Mouse (Mus musculus): Measurements from ENCODE around the gene Itpr3.
A peak's percentile ranks its signal among the peaks of the same experiment; 100 is the strongest.

Gene Itpr3

DNA sequence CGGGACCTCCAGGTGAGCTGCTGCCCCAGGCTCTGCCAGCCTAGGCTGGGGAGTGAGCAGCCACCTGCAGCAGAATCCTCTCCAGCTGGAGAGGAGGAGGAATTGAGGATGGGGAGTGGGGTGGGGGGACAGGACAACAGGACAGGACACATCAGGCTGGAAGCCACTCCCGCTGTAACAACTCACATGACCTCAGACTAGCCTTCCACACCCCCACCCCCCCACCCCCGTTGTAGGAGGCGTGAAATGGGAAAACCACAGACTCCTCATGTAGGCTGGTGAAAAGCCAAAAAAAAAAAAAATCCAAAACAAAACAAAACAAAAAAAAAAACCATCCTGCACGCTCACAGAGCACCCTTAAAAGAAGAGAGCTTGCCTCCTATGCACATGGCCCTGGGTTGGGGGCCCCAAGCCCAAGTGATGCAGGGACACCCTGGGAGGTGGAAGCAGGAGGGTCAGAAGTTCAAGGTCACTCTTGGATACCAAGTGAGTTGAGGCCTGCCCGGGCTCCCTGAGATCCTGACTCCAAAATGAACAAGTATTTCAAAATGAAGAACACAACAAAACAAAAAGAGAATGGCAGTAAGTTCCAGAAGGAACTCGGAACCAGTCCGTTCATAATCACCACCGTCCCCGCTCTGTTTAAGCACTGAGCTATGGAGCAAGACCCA, 17.5 kb upstream of the Itpr3 start:
- DNase-seq = no peak

DNA sequence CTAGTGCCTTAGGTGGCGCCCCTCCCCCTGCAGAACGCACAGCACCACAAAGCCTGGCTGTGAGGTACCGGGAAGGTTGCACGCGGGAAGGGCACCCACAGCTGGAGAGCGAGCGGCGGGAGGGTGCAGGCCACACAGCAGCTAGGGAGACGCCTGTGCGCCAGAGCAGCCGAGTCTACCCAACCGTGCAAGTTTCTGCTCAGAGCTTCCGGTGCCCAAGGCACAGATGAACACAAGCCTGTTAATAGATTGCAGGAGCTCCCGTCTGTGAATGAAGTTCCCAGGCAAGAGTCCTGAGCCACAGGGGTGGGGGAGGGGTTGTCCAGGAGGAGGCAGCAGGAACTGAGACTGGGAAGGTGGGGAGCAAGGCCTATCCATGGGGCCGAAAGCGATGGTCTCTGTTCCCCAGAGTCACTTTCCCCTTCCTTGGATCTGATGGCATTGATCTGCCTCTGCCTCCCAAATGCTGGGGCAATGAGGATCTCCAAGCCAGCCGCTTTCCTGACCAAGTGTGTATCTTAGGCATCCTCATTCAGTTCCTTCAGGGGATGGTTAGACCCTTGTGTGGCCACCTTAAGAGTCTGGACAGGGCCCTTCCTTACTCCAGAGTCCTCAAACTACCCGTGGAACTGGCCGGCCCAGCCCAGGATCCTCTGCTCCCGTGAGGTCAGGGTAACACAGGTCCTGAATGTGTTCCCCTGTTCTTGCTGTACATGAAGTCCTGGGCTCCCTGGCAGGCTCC, 16.6 kb upstream of the Itpr3 start:
- peak; percentile 77 for DNase-seq

DNA sequence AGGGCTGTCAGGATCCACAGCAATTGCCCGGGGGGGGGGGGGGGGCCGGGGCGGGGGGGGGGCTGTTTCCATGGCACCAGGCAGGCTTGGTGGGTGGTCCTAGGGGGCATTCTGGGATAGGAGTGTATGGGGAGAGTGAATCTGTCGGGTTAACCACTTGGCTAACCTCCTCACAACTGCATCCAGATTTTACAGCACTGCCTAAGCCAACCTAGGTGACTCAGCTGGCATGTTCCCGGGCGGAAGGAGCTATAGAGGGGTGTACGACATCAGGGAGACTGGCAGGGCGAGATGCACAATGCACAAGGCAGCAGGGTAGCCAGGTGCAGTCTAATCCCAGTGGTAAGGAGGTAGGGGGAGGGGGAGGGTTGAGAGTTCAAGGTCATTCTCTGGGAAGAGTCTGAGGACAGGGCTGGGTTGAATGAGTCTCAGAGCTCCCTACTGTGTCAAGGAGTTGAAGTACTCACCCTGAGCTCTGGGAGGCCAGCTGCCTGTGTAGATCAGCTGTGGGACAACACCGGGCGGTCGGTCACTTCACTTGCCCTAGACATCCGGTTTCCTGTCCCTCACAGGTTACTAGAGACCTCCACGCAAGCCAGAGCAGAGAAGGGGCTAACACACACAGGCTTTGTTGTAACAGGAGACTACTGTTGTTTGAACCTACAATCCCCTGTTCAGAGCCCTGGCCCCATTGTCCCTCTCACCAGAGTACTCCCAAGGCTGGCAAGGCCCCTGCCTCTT, 15.9 kb upstream of the Itpr3 start:
- no peak for DNase-seq

DNA sequence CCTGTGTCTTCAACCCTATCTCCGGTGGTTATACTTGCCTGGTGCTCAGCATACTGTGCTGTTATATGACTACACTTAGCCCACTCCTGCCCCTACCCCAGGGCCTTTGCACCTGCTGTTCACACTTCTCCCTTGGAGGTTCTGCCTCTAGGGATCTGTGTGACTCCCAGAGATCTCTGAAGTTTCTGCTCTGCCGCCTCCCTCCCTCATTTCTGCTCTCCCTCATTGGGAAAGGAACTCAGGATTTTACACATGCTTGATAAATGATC, 15.4 kb upstream of the Itpr3 start:
- no peak for DNase-seq

DNA sequence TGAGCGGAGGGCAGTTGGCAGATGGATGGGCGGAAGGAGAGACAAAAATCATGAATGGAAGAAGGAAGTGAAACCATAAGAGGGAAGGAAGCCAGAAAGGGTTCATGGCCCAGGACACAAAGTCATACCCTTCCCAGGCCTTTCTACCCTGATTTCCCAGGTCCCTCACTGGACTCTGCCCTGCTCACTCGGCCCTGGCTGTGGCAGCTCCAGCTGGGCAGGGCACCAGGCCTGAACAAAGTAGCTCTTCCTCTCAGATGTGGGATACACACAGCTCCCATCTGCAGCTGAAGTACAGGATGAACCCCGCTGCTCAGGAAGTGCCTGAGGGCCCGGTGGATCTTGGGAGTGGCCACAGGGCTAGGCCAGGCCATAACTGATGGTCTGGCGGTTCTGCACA, 14.3 kb upstream of the Itpr3 start:
- peak; percentile 47 for DNase-seq

DNA sequence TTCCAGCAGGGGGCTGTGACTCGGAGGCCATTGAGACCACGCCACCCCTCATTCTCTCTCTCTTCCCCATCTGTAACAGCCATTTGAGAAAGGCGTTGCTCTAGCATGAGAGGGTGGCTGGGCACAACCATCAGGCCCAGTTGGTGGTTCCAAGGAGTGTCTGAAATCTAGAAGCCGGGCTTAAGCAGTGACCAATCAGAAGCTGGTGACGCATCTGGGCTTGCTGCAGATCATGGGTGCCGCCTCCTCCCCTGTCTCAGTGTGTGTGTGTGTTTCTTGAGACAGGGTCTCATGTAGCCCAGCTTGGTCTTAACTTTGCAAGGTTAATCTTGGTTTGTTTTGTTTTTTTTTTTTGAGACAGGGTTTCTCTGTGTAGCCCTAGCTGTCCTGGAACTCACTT, 11.9 kb upstream of the Itpr3 start:
- no peak for DNase-seq

DNA sequence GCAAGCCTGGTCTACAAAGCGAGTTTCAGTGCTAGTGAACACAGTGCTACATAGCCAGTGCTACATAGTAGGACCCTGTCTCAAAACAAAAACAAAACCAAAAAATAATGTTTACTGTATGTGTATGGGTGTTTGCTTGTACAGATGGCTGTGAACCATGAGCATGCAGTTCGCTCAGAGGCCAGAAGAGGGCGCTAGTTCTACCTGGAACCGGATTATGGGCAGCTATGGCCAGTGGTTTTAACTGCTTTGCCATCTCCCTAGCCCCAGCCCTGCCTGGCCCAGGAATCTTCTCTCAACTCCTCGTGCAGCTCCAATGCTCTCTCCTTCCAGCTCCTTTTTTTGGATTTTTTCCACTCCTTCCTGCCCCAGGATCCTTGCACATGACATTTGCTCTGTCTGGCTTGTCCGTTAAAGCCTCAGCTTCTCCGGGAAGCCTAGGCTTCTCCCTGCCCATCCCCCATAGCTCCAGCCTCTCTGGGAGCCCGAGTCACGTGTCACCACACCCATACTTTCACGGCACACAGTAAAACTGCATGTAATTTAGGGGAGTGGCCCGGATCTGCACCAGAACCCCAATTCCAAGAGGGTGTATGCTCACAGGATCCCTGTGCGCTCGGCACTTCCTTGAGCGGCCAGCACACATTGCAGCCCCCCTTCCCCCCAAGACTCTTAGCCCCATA, 9.2 kb upstream of the Itpr3 start:
- no peak for DNase-seq

DNA sequence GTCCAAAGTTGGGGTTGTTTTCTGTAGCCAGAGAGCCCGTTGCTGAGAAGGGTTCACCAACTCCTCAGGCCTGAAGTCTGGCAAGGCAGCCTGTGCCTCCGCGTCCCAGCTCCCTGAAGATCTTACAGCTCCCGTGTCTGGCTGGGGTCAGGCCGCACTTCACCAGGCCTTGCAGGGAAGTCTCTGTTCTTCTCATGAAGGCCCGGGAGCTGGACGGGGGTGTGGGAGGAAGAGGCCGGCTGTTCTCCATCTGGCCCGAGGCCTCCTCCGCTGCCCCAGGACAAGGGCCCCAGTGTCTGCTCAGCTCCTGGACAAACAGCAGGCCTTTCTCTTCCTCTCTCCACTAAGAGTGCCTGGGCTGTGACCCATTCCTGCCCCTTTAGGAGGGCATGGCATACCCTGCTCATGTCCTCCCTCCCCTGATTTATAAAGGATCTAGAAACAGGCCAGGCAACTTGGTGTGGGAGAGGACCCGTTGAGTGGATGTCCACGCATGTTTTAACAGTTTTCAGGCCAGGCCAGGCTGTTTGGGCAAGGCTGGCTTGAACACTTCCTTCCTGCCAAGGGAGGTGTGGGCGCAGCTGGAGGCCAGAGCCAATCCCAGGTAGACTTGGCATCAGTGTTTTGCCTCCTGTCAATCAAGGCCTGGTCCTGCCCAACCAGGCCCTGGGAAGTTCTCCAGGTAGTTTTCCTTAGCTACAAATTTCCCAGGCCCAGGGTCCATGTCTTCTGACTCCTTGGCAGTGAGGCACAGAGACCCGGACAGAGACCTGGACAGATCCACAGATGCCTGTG, 8.5 kb upstream of the Itpr3 start:
- DNase-seq = no peak

DNA sequence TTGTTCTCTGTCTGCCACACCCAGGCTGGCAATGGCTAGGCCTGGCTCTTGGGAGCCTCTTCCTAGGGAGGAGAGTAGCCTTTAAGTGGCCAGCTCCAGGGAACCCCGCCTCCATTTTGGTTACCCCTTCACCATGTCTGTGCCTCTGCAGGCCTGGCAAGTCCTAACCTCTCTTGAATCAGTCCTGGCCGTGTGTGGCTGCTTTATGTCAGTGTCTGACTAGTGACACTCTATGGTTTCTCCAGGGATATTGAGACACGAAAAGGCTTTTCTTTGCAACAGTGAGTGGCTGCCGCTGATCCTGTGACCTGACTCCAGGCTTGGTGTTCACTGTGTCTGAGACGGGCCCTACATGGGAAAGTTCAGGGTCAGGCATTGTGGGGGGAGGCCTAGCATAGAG, 6.3 kb upstream of the Itpr3 start:
- DNase-seq = no peak

DNA sequence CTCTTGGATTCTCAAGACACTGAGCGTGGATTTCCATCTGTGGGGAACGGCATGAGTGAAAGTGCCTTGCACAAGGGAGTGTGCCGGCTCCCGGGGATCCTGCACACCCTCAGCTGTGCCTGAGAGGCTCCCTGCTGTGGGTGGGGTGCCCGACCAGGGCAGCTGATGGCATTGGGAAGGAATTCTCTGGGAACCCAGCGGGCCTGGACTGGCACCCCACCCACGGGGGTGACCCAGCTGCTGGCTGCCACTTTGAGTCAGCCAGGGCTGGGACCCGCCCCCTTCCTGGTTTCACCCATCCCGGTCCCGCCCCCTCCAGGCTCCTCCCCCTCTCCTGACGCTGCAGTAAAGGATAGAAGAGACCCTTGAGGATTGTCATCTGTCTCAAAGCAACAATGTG, 5.6 kb upstream of the Itpr3 start:
- peak; percentile 63 for DNase-seq

DNA sequence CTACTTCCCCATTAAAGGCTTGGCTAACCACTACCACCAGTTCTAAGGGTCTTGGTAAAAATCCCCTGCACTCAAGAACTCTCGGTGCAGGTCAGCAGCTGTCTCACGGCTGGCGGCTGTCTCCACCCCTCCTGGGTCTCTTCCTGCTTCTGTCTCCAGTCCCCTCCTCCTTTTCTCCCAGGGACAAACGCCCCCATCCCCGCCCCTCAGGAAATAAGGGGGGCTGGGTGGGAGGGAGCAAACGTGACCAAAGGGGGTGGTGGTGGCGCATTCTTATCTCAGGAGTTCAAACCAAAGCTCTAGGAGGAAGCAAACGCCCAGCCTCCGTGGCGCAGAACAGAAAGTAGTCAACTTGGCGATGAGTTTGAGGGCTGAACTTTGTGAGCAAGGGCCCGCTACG, 934 bp upstream of the Itpr3 start:
- peak; percentile 81 for DNase-seq

DNA sequence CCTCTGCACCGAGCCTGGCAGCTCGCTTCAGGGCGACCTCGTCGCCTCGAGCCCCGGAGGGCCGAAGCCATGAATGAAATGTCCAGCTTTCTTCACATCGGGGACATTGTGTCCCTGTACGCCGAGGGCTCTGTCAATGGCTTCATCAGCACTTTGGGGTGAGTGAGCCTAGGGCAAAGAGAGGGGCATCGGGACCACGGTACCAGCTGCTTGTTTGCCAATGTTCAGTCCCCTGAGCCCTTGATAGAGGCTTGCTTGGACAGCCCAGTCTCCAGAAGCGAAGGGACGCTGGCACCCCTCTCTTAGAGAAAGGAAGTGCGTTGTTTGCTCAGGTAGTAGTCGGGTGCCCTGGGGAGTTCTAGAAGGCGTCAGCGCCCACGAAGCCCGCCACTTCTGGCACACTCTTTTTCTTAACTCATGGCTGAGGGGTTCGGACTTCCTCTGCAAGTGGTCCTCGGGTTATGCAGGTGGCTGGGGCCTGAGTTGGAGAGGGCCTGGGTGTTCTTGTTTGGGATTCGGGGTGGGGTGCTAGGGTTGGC, 482 bp downstream of the Itpr3 start:
- DNase-seq = no peak

DNA sequence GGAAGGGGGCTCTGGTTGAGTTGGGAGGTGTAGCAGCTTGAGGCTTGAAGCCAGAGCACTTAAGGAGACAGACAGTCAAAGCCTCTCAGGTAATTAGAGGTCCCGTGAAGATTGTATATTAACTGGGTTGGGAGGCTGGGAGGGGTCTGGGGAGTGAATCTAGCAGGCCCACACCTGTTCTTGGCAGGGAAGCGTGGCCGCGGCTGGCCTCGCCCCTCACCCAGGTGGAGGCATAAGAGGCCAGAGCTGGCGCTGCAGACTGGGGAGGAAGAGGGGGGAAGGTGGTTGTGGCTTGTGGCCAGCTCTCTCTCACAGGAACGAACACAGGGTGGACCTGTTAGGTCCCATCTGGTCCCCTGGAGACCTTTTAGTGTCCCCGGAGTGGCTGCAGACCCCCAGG, 3.6 kb downstream of the Itpr3 start:
- no peak for DNase-seq

DNA sequence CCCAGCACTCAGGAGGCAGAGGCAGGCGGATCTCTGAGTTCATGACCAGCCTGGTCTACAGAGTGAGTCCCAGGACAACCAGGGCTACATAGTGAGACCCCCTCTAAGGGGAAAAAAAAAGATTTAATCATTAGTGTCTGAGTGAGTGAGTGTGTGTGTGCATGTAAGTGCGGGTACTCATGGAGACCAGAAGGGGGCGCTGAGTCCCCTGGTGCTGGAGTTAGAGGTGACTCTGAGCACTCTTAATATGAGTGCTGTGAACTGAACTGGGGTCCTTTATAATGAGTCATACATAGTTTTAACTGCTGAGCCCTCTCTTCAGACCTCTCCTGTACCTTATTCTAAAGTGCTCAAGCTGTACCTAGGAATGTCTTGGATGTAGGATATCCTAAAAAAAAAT, 4.6 kb downstream of the Itpr3 start:
- DNase-seq = no peak

DNA sequence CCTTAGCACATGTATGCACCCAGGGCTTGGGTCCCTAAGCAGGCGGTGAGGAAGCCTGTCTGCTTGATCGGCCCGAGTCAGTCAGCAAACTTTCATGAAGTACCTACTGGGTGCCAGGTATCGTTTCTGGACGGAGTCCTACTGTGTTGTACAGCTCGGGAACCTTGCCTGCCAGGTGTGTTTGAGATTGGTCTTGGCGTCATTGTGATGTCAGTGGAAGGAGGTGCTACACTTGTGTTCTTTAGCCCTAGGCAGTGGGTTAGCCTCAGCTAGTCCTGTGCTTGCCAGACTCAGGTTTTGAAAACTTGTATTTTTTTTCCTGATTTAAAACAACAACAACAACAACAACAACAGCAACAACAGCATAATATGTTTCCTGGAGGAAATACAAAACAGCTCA, 5.6 kb downstream of the Itpr3 start:
- no peak for DNase-seq

DNA sequence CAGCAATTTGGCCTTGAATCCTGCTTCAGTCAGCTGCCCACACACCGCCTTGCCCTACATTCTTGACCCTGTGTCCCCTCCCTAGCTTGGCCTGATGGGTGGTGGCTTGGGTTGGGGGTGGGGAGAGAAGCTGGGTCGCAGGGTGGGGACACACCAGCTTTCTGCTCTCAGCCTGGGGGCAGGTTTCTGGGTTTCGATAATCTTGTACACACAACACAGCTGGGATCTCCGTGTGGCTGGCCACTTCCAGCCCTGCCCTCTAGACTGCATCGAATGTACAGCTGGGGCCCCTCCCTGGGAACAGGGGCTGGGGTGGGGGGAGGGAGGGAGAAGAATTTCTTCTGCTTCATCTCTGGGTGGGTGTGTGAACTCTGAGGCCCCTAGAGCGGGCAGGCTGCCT, 6.6 kb downstream of the Itpr3 start:
- DNase-seq = no peak

DNA sequence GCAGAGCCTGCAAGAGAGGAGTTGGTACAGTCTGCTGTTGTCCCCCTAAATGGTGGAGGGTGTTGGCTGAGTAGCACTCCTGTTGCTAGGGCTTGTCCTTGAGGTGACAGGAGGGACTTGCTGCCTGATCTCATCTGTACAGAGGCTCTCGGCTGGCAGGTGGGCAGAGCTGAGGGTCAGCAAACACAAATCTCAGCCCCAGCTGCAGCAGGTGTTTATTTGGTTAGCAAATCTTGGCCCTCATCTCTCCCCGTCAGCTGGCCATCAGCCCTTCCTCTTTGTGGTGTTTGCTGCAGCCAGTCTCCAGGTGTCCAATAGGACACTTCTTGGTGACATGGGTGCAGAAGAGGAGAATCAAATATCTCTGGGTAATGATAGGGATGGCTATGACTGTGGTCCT, 7.1 kb downstream of the Itpr3 start:
- no peak for DNase-seq

DNA sequence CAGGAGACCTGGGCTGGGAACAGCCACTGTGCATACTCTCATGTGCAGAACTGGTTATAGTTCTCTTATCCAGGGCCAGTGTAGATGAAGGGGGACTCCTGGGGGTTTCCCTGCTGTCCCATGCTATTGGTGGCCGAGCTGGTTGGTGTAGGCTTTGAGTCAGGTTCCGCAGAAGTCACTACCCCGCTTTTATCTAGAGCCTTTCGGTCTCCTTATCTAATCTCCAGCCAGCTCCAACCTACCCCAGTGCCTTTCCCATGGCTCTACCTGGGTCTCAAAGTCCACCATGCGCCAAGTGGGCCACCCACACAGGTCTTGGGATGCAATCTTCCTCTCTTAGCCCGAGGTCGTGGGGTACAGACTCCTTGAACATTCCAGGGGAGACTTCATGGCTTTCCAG, 9.0 kb downstream of the Itpr3 start:
- DNase-seq = no peak

DNA sequence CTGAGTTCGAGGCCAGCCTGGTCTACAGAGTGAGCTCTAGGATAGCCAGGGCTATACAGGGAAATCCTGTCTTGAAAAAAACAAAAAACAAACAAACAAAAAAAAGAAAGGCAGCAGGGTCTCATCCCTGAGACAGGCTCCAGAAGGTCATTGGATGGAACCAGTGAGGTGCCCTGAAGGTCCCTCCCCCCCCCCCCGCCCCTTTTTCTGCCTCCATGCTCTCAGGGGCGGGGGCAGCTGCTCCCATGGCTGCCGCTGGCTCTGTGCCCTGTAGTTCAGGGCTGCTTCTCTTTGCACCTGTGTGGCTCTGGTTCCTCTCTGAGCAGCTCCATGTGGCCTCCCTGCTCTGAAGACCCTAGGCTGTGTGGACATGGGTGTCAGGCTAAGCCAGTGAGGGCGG, 12.0 kb downstream of the Itpr3 start:
- DNase-seq = no peak

DNA sequence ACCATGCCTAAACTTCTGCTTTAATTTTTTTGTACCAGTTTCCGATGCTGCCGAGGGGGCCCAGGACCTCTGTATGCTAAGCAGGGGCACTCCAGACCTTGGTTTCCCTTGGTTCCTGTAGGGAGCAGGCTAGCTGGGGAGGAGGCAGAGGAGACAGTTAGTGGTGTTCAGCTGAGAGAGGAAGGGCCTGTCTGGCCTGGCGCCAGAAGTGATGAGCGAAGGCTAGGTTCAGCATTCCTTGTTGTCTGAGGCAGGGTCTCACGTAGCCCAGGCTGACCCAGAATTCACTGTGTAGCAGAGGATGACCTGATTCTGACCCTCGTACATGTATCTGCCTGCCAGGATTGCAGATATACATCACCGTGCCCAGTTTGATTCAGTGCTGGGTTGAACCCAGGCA, 13.8 kb downstream of the Itpr3 start:
- DNase-seq = no peak

DNA sequence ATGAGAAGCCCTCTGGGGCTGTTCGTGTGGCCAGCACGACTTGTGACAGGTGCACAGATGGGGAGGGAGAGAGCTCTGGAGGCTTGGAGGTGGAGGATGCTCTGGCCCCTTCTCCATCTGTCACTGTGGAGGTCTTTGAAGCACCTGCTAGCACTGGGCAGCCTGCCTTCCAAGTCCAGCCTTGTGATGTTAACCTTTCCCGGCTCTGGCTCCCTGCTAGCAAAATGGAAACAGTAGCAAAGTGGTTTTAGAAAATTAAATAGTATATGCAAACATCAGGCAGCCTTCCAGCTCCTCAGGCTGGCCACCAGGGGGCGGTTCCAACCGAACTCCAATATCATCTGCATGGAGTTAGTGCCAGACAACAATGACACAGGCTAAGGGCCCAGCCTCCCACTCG, 14.5 kb downstream of the Itpr3 start:
- DNase-seq = no peak

DNA sequence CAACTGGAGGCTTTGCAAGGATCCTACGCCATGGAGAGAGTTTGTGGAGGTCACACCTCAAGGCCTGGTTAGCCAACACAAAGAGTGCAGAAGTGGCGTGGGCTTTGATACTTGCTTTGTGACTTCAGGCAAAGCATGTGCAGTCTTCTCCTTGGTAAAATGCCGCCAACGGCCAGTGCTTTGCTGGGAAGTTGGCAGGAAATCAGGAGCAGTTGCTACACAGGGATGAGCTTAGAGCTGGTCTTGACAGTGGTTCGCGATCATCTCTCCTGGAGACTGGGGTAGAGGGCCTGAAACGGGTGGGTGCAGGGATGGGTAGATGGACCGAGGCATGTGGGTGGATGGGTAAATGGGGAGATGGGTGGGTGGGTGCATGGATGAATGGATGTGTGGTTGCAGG, 15.3 kb downstream of the Itpr3 start:
- DNase-seq = no peak

DNA sequence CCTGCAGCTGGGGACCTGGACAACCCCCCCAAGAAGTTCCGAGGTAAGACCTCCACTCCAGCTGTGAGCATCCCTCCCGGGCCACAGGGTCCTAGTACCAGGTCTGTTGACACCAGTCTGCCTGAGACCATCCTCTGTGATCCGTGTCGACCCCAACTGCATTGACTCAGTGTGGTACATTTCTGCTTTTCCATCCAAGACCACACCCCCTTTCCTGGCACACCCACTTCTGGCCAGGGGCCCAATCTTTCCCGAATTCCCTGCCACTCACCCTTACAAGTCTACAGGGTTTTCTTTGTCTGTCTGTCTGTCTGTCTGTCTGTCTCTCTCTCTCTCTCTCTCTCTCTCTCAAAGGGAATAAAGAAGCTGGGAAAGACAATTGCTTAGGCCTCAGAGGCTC, 16.0 kb downstream of the Itpr3 start:
- no peak for DNase-seq

Measured in kidney, postnatal 14 days (tissue).